Mouse (Mus musculus): ENCODE results near the gene Rad51b. TPM values are rescaled to one million over a fixed set of nuclear protein-coding genes. Genes with fewer than 3 reads are reported as not detected.

The Rad51b gene
- polyA plus RNA-seq, 1 experiment from 2014 or later, result 3.9 TPM

DNA sequence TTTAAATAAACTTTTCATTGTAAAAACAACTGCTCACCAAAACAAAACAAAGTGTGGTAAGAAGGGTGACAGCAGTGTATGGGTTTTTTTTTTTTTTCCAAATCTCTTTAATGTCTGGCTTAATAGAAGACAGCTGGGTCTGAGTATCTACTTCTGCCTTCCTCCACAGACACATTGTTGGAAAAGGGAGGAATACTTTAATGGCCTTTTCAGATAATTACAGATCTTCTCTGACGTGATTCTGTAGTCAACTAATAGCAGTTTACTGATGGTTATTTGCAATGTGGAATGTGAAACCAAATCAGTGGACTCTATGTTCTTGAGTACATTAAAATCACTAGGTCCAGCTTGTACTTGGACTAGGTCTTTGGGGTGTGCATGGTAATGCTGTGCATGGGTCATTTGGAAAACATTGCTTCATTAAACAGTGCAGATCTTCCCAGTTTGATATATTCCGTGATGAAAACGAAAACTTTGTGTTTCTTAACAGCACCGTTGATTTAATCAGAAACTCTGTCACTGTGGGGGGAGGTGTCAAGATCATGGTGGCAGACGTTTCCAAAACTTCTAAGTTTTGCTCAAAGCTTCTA is 556.9 kb downstream of the Rad51b start:
- no peak overlapping the region for H3K9ac ChIP-seq (ENCODE audit: low read depth, low read length)
- peak; percentile 64 for DNase-seq (ENCODE audit: low spot score)
- WGBS, result 48% methylated on average over 5 of the region's 5 CpGs
- H3K4me3 ChIP-seq (replicated peaks; ENCODE audit: low read depth, low read length), result no peak overlapping the region
- H3K9me3 ChIP-seq (replicated peaks; ENCODE audit: low read length), result no peaks in the 10 kb centered on the region
- no peaks in the 10 kb centered on the region for H3K27me3 ChIP-seq (ENCODE audit: insufficient read depth, low read length)
- no peaks in the 10 kb centered on the region for H3K36me3 ChIP-seq (ENCODE audit: insufficient read depth, low read length)
- no peak for ATAC-seq (replicated peaks; ENCODE audit: low FRiP score, low read depth)
- H3K27ac ChIP-seq, result peak overlapping the region; percentile 47; the same call in 1 of the 2 replicates
- H3K4me2 ChIP-seq (ENCODE audit: low read length), result no peak overlapping the region
- no peak for TF ChIP-seq CTCF (IDR thresholded peaks at IDR 0.05; ENCODE audit: low read depth)
- peaks cover 15% of the 10 kb centered on the region; the same call in 1 of the 2 replicates for H3K4me1 ChIP-seq (replicated peaks; ENCODE audit: insufficient read depth, low read length)

- ATAC-seq (replicated peaks; ENCODE audit: low FRiP score, low read depth), result no peak
These were observed 557.4 kb downstream of the Rad51b start for GRCm38 (mm10) chr12:79854507-79854906.

DNA sequence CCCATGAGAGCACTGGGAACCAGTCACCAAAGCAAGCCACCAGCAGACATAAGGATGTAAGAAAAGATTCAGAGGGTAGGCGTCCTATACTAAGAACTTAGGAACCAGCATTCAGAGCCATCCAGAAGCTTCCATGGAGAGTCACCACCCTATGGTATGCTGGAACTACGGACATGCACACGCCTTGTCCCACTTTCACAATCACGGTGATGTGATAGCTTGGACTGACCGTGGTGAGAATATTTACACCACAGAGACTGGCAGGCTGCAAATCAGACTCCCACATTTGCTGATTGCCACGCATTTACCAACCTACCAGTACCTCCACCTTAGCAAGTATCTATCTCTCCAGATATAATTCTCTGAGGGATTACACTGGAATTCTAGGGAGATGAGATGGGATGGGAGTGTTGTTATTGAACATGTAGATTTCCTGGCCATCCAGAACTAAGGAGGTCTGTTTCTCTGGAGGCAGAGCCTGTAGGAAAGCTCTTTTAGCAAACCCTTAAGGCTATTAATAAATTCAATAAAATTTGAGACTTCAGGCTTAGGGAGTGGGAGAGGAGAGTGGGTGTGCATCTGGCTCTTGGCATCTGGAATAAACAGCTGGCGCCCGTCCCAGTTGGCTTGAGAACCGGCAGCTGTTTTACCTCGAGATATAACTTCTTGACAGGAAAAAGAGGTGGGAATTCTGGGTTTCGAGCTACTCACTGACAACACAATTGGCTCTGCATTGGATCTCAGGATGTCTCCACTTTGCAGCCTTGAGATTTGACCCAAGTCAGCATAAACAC is 559.2 kb downstream of the Rad51b start:
- WGBS, result 36% methylated on average over 11 of the region's 11 CpGs
- peaks cover 26% of the 10 kb centered on the region; the same call in 1 of the 2 replicates for H3K4me1 ChIP-seq (replicated peaks; ENCODE audit: insufficient read depth, low read length)

More at GRCm38 (mm10) chr12:79854507-79854906, 557.4 kb downstream of the Rad51b start:
- no peak overlapping the region for H3K9ac ChIP-seq (ENCODE audit: low read depth, low read length)
- no peak for TF ChIP-seq CTCF (IDR thresholded peaks at IDR 0.05; ENCODE audit: low read depth)
- WGBS, result 83% methylated on average over 2 of the region's 2 CpGs
- H3K36me3 ChIP-seq (ENCODE audit: insufficient read depth, low read length), result no peaks in the 10 kb centered on the region
- no peak overlapping the region for H3K4me2 ChIP-seq (ENCODE audit: low read length)
- H3K27me3 ChIP-seq (ENCODE audit: insufficient read depth, low read length), result no peaks in the 10 kb centered on the region
- H3K4me1 ChIP-seq (replicated peaks; ENCODE audit: insufficient read depth, low read length), result peaks cover 18% of the 10 kb centered on the region; the same call in 1 of the 2 replicates
- no peaks in the 10 kb centered on the region for H3K9me3 ChIP-seq (replicated peaks; ENCODE audit: low read length)
- no peak overlapping the region for H3K4me3 ChIP-seq (replicated peaks; ENCODE audit: low read depth, low read length)
- no peak for DNase-seq (ENCODE audit: low spot score)
- H3K27ac ChIP-seq, result peak overlapping the region; percentile 47; the same call in 1 of the 2 replicates

DNA sequence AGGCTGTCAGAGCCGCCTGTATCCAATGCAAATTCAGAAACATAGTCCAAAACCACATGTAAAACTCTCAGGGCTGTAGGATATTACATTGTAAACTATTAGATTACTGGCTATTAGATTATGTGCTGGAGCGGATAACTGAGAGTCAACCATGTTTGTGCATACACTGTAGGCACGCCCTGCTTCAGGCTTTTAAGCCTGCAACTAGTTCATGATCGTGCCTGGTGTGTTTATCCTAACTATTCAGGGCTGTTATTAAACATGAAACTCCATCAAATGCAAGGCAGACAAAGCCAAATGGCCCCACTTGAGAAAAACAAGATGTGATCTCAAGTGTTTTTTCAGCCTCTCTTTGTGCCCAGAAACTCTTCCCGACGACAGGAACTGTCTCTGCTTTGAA is 560.6 kb downstream of the Rad51b start:
- Histone ChIP-seq H3K4me2 (ENCODE audit: low read length) (no peak overlapping the region), H3K9me3 (replicated peaks; ENCODE audit: low read length) (no peaks in the 10 kb centered on the region), H3K36me3 (ENCODE audit: insufficient read depth, low read length) (no peaks in the 10 kb centered on the region), H3K27ac (no peak overlapping the region), H3K9ac (ENCODE audit: low read depth, low read length) (no peak overlapping the region), H3K27me3 (ENCODE audit: insufficient read depth, low read length) (no peaks in the 10 kb centered on the region), H3K4me3 (replicated peaks; ENCODE audit: low read depth, low read length) (no peak overlapping the region), H3K4me1 (replicated peaks; ENCODE audit: insufficient read depth, low read length) (peaks cover 26% of the 10 kb centered on the region; the same call in 1 of the 2 replicates)
- WGBS, result 84% methylated on average over 6 of the region's 6 CpGs
- TF ChIP-seq CTCF (IDR thresholded peaks at IDR 0.05; ENCODE audit: low read depth), result no peak
- DNase-seq (ENCODE audit: low spot score), result no peak
- no peak for ATAC-seq (replicated peaks; ENCODE audit: low FRiP score, low read depth)

More for the DNA sequence above, 559.2 kb downstream of the Rad51b start:
- DNase-seq (ENCODE audit: low spot score) (peak; percentile 96), ATAC-seq (replicated peaks; ENCODE audit: low FRiP score, low read depth) (peak; percentile 55)
- no peaks in the 10 kb centered on the region for H3K9me3 ChIP-seq (replicated peaks; ENCODE audit: low read length)
- TF ChIP-seq CTCF (IDR thresholded peaks at IDR 0.05; ENCODE audit: low read depth), result no peak
- no peaks in the 10 kb centered on the region for H3K27me3 ChIP-seq (ENCODE audit: insufficient read depth, low read length)
- no peak overlapping the region for H3K4me3 ChIP-seq (replicated peaks; ENCODE audit: low read depth, low read length)
- peak overlapping the region; percentile 77 for H3K27ac ChIP-seq
- H3K9ac ChIP-seq (ENCODE audit: low read depth, low read length), result no peak overlapping the region
- H3K4me2 ChIP-seq (ENCODE audit: low read length), result no peak overlapping the region
- H3K36me3 ChIP-seq (ENCODE audit: insufficient read depth, low read length), result no peaks in the 10 kb centered on the region

DNA sequence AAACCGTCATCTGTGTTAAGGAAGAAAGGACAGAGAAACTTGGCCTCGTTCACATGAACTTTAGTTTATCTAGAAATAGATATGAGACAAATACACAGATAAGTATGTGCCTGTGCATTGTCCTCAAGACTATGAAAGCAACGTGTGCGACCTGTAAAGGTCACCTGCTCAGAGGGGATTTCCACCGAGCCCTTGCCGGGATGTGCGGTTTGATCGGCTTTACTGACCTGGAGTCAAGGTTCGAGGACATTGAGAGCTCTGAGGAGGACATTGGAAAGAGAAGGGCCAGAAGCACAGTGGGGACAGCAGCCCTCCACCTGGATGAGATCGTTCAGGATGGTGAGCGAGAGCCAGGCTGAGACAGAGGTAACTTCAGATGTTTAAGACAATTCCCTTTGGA is 561.3 kb downstream of the Rad51b start:
- H3K27ac ChIP-seq, result no peak overlapping the region
- no peaks in the 10 kb centered on the region for H3K9me3 ChIP-seq (replicated peaks; ENCODE audit: low read length)
- no peak for DNase-seq (ENCODE audit: low spot score)
- no peak overlapping the region for H3K9ac ChIP-seq (ENCODE audit: low read depth, low read length)
- no peak for TF ChIP-seq CTCF (IDR thresholded peaks at IDR 0.05; ENCODE audit: low read depth)
- peaks cover 25% of the 10 kb centered on the region; the same call in 1 of the 2 replicates for H3K4me1 ChIP-seq (replicated peaks; ENCODE audit: insufficient read depth, low read length)
- H3K4me3 ChIP-seq (replicated peaks; ENCODE audit: low read depth, low read length), result no peak overlapping the region
- no peaks in the 10 kb centered on the region for H3K36me3 ChIP-seq (ENCODE audit: insufficient read depth, low read length)
- ATAC-seq (replicated peaks; ENCODE audit: low FRiP score, low read depth), result no peak
- H3K27me3 ChIP-seq (ENCODE audit: insufficient read depth, low read length), result no peaks in the 10 kb centered on the region
- WGBS, result 81% methylated on average over 11 of the region's 11 CpGs
- no peak overlapping the region for H3K4me2 ChIP-seq (ENCODE audit: low read length)

- no peak overlapping the region for H3K4me3 ChIP-seq (replicated peaks; ENCODE audit: low read depth, low read length)
- TF ChIP-seq CTCF (IDR thresholded peaks at IDR 0.05; ENCODE audit: low read depth), result no peak
- H3K27ac ChIP-seq, result peak overlapping the region; percentile 73
- H3K9ac ChIP-seq (ENCODE audit: low read depth, low read length), result peak overlapping the region; percentile 23; the same call in 1 of the 2 replicates
- H3K4me1 ChIP-seq (replicated peaks; ENCODE audit: insufficient read depth, low read length), result peaks cover 23% of the 10 kb centered on the region
- no peaks in the 10 kb centered on the region for H3K36me3 ChIP-seq (ENCODE audit: insufficient read depth, low read length)
- WGBS, result 29% methylated on average over 14 of the region's 14 CpGs
- no peak for ATAC-seq (replicated peaks; ENCODE audit: low FRiP score, low read depth)
- H3K27me3 ChIP-seq (ENCODE audit: insufficient read depth, low read length), result no peaks in the 10 kb centered on the region
- H3K9me3 ChIP-seq (replicated peaks; ENCODE audit: low read length), result no peaks in the 10 kb centered on the region
- no peak overlapping the region for H3K4me2 ChIP-seq (ENCODE audit: low read length)
- DNase-seq (ENCODE audit: low spot score), result peak; percentile 64
These were observed 562.5 kb downstream of the Rad51b start for GRCm38 (mm10) chr12:79859354-79860247.

All from kidney, postnatal 0 days (tissue).